Mouse (Mus musculus): ENCODE measurements around the gene Ctla4. TPM values are rescaled to one million over a fixed set of nuclear protein-coding genes. Genes with fewer than 3 reads are reported as not detected.

The Ctla4 gene
- polyA plus RNA-seq, 1 experiment from 2014 or later, result not detected

- 71% methylated on average over 12 of the region's 12 CpGs for WGBS
- 0 out of 2 replicates have a peak, but pooled peaks have one; percentile 21 for ATAC-seq (ENCODE audit: low FRiP score)
Measured at GRCm38 (mm10) chr1:60857351-60858220, 29.2 kb upstream of the Ctla4 start.

DNA sequence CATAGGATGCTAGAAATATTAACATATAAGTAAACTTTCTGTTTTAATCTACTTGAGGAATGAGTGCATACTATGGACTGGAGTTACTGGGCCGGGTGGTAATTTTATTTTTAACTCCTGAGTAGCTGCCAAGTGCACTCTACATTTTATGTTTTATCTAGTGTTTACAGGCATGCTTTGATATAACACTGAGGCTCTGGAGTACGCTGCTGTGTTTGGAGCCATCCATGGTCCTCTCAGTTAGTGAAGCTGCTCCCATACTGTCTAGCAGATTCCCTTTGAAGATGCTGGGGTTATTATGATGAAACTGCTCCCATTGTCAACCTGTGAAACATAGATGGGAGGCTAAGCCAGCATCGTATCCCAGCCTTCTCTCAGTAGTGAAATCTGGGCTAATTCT is 27.6 kb upstream of the Ctla4 start:
- Histone ChIP-seq H3K4me1 (peaks cover 13% of the 10 kb centered on the region), H3K27ac (no peak overlapping the region), H3K27me3 (no peaks in the 10 kb centered on the region), H3K9ac (no peak overlapping the region), H3K36me3 (no peaks in the 10 kb centered on the region), H3K4me3 (no peak overlapping the region), H3K9me3 (replicated peaks) (no peaks in the 10 kb centered on the region), H3K4me2 (replicated peaks) (no peak overlapping the region)
- no peak for ATAC-seq (ENCODE audit: low FRiP score)
- 77% methylated on average over 3 of the region's 3 CpGs for WGBS

More at GRCm38 (mm10) chr1:60857351-60858220, 29.2 kb upstream of the Ctla4 start:
- no peak overlapping the region for H3K9ac ChIP-seq
- H3K9me3 ChIP-seq (replicated peaks), result no peaks in the 10 kb centered on the region
- no peak overlapping the region for H3K4me2 ChIP-seq (replicated peaks)
- no peak overlapping the region for H3K27ac ChIP-seq
- H3K36me3 ChIP-seq, result no peaks in the 10 kb centered on the region
- H3K4me3 ChIP-seq, result no peak overlapping the region
- no peaks in the 10 kb centered on the region for H3K27me3 ChIP-seq
- H3K4me1 ChIP-seq, result peaks cover 21% of the 10 kb centered on the region

GRCm38 (mm10) chr1:60859842-60860241 is 27.0 kb upstream of the Ctla4 start:
- ATAC-seq (ENCODE audit: low FRiP score), result no peak

DNA sequence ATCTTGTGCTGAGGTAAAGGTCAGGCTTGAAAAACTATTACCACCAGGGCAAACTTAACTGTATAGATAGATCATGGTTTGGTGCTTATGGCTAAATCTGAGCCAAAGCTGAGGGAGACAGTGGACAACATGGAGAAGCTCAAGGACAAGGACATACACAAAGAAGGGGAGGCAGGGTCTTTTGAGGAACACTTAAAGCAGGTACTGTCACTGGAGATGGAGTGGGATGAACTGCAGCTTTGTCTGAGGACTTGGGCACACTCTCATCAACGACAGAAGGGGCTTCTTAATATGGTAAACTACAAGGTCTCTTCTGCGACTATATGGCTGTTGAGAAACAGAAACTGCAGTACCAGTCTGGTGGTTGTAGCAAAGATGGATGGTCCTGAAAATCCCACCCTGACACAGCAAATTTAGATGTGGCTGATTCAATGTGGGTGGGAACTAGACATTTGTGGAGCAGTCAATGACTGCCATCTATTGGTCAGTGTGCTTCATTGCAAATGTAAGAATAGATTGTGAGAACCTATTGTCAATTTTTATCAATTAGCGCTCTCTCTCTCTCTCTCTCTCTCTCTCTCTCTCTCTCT is 26.3 kb upstream of the Ctla4 start:
- Histone ChIP-seq H3K27ac (peak overlapping the region; percentile 79), H3K9ac (peak overlapping the region; percentile 39; the same call in 1 of the 2 replicates), H3K36me3 (no peaks in the 10 kb centered on the region), H3K4me3 (peak overlapping the region; percentile 16; the same call in 1 of the 2 replicates), H3K27me3 (no peaks in the 10 kb centered on the region), H3K4me1 (peaks cover 13% of the 10 kb centered on the region), H3K9me3 (replicated peaks) (no peaks in the 10 kb centered on the region), H3K4me2 (replicated peaks) (peak overlapping the region; percentile 48)
- 21% methylated on average over 3 of the region's 3 CpGs for WGBS
- ATAC-seq (ENCODE audit: low FRiP score), result peak; percentile 81

More at GRCm38 (mm10) chr1:60859842-60860241, 27.0 kb upstream of the Ctla4 start:
- Histone ChIP-seq H3K27me3 (no peaks in the 10 kb centered on the region), H3K4me2 (replicated peaks) (no peak overlapping the region), H3K4me1 (peaks cover 13% of the 10 kb centered on the region), H3K27ac (no peak overlapping the region), H3K36me3 (no peaks in the 10 kb centered on the region), H3K9ac (no peak overlapping the region), H3K9me3 (replicated peaks) (no peaks in the 10 kb centered on the region), H3K4me3 (no peak overlapping the region)
- 83% methylated on average over 3 of the region's 3 CpGs for WGBS

DNA sequence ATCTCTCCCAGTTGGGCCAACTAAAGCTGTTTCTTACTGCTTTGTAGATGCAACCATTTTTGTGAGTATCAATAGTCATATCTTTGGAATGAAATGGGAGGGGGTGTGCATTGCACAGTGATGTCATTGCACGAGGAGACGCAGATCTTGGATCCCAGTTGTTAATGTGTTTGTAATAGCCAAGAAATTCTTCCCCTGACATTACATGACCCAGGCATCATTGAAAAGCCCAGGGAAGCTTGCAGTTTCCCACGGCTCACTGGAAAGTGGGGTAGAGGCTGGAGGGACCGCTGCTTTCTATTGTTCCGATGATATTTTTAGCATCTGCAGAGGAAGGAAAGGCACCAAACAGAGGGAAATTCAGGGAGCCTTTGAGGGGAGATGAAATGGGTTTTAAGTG is 25.8 kb upstream of the Ctla4 start:
- peak; percentile 64 for ATAC-seq (ENCODE audit: low FRiP score)
- 37% methylated on average over 5 of the region's 5 CpGs for WGBS
- Histone ChIP-seq H3K4me1 (peaks cover 13% of the 10 kb centered on the region), H3K27me3 (no peaks in the 10 kb centered on the region), H3K36me3 (no peaks in the 10 kb centered on the region), H3K4me2 (replicated peaks) (peak overlapping the region; percentile 48), H3K9me3 (replicated peaks) (no peaks in the 10 kb centered on the region), H3K9ac (peak overlapping the region; percentile 39; the same call in 1 of the 2 replicates), H3K4me3 (peak overlapping the region; percentile 16; the same call in 1 of the 2 replicates), H3K27ac (peak overlapping the region; percentile 79)

- Histone ChIP-seq H3K36me3 (no peaks in the 10 kb centered on the region), H3K4me1 (peaks cover 13% of the 10 kb centered on the region), H3K9ac (peak overlapping the region; percentile 39; the same call in 1 of the 2 replicates), H3K4me2 (replicated peaks) (peak overlapping the region; percentile 48), H3K27me3 (no peaks in the 10 kb centered on the region), H3K9me3 (replicated peaks) (no peaks in the 10 kb centered on the region), H3K27ac (peak overlapping the region; percentile 79), H3K4me3 (no peak overlapping the region)
- WGBS, result 44% methylated on average over 5 of the region's 5 CpGs
- ATAC-seq (ENCODE audit: low FRiP score), result peak; percentile 47; the same call in 1 of the 2 replicates
Measured at GRCm38 (mm10) chr1:60861431-60861830, 25.4 kb upstream of the Ctla4 start.

GRCm38 (mm10) chr1:60862510-60862909 is 24.3 kb upstream of the Ctla4 start:
- WGBS, result 74% methylated on average over 3 of the region's 3 CpGs
- no peaks in the 10 kb centered on the region for H3K27me3 ChIP-seq
- H3K4me3 ChIP-seq, result no peak overlapping the region
- H3K27ac ChIP-seq, result peak overlapping the region; percentile 52; the same call in 1 of the 2 replicates
- no peak for ATAC-seq (ENCODE audit: low FRiP score)
- H3K9me3 ChIP-seq (replicated peaks), result no peaks in the 10 kb centered on the region
- H3K9ac ChIP-seq, result no peak overlapping the region
- no peak overlapping the region for H3K4me2 ChIP-seq (replicated peaks)
- H3K4me1 ChIP-seq, result peaks cover 13% of the 10 kb centered on the region
- H3K36me3 ChIP-seq, result no peaks in the 10 kb centered on the region

GRCm38 (mm10) chr1:60862951-60863461 is 23.8 kb upstream of the Ctla4 start:
- Histone ChIP-seq H3K4me2 (replicated peaks) (no peak overlapping the region), H3K9ac (no peak overlapping the region), H3K4me1 (peaks cover 11% of the 10 kb centered on the region), H3K9me3 (replicated peaks) (no peaks in the 10 kb centered on the region), H3K36me3 (no peaks in the 10 kb centered on the region), H3K27me3 (no peaks in the 10 kb centered on the region), H3K4me3 (no peak overlapping the region), H3K27ac (no peak overlapping the region; the same call in 1 of the 2 replicates)
- no peak for ATAC-seq (ENCODE audit: low FRiP score)
- WGBS, result 50% methylated on average over 13 of the region's 13 CpGs

DNA sequence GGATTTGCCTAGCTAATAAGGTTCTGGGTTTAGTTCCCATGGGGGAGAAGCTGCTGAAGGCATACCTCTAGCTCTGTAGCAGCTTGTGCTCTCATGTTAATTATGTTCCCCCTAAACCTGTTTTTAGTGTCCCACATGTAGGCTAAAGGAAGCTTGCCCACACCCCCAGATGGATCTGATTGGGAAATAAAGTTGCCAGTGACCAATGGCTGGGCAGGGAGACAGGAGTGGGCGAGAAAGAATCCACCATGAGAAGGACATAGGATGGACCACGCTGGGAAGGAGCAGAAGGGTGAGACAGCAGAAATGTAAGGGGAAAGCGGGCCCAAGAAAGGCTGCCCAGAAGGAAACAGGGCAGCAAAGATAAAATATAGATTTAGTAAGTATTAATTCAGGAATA is 23.1 kb upstream of the Ctla4 start:
- Histone ChIP-seq H3K9me3 (replicated peaks) (no peaks in the 10 kb centered on the region), H3K9ac (no peak overlapping the region), H3K36me3 (no peaks in the 10 kb centered on the region), H3K27me3 (no peaks in the 10 kb centered on the region), H3K4me1 (peaks cover 11% of the 10 kb centered on the region), H3K4me2 (replicated peaks) (no peak overlapping the region), H3K27ac (no peak overlapping the region), H3K4me3 (no peak overlapping the region)
- WGBS, result 75% methylated on average over 3 of the region's 3 CpGs
- ATAC-seq (ENCODE audit: low FRiP score), result no peak

DNA sequence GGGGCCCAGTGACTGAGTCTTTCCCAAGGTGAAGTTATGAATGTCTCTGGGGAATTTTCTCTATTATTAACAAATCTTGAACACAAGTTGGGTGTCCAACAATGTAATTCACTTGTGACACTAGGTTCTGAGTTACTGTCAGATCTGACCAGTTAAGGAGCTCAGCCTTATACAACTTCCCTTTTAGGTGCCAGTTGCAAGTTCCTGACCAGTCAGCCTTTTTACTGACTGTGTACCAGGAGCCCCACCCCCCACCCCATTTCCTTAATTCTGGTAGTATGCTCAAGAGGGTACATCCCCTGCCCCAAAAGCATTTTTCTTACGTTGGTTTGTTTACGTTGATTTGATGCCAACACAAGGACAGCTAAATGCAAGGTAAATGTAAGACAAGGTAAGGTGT is 21.6 kb upstream of the Ctla4 start:
- WGBS, result 86% methylated on average over 2 of the region's 2 CpGs
- no peak for ATAC-seq (ENCODE audit: low FRiP score)
- H3K4me2 ChIP-seq (replicated peaks), result no peak overlapping the region

GRCm38 (mm10) chr1:60866043-60866442 is 20.8 kb upstream of the Ctla4 start:
- H3K4me1 ChIP-seq, result peaks cover 7% of the 10 kb centered on the region; the same call in 1 of the 2 replicates
- no peaks in the 10 kb centered on the region for H3K27me3 ChIP-seq
- no peak for ATAC-seq (ENCODE audit: low FRiP score)
- no peak overlapping the region for H3K27ac ChIP-seq
- no peak overlapping the region for H3K4me3 ChIP-seq
- H3K9me3 ChIP-seq (replicated peaks), result no peaks in the 10 kb centered on the region
- H3K4me2 ChIP-seq (replicated peaks), result no peak overlapping the region
- H3K9ac ChIP-seq, result no peak overlapping the region
- WGBS, result 74% methylated on average over 5 of the region's 5 CpGs
- no peaks in the 10 kb centered on the region for H3K36me3 ChIP-seq

More for the DNA sequence above, 21.6 kb upstream of the Ctla4 start:
- no peak overlapping the region for H3K9ac ChIP-seq
- peaks cover 10% of the 10 kb centered on the region for H3K4me1 ChIP-seq
- no peak overlapping the region for H3K27ac ChIP-seq
- H3K4me3 ChIP-seq, result no peak overlapping the region
- no peaks in the 10 kb centered on the region for H3K9me3 ChIP-seq (replicated peaks)
- no peaks in the 10 kb centered on the region for H3K36me3 ChIP-seq
- H3K27me3 ChIP-seq, result no peaks in the 10 kb centered on the region
